Mouse (Mus musculus): Measurements from ENCODE around the gene Msx3. TPM values are rescaled to one million over a fixed set of nuclear protein-coding genes. Genes with fewer than 3 reads are reported as not detected.

Msx3 gene
- polyA plus RNA-seq, 1 experiment, result not detected

DNA sequence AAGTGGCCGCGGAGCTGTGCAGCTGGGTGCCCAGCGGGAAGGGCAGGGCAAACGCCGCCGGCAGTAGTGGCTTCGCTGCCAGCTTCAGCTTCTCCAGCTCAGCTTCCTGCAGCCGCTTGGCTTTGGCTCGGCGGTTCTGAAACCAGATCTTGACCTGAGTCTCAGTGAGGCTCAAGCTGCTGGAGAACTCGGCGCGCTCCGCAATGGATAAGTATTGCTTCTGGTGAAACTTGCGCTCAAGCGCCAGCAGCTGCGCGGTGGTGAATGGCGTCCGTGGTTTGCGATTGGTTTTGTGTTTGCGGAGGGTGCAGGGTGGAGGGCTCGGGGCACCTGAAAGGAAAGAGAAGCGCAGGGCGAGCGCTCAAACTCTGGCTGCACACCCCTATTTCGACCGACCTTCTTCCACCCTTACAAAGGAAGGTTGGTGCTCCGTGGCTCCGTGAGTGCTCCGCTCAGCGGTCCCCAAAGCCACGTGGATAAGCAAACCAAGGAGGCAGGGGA, 1.0 kb downstream of the Msx3 start:
- H3K4me3 ChIP-seq (replicated peaks; ENCODE audit: control insufficient read depth, low read depth, low read length), result no peak overlapping the region
- H3K4me1 ChIP-seq (ENCODE audit: control insufficient read depth, insufficient read depth, low read length), result no peaks in the 10 kb centered on the region
- WGBS, result 2% methylated on average over 33 of the region's 33 CpGs
- TF ChIP-seq POLR2A (IDR thresholded peaks at IDR 0.05; ENCODE audit: borderline replicate concordance, control insufficient read depth, low read depth, low read length) (no peak), CTCF (IDR thresholded peaks at IDR 0.05; ENCODE audit: control insufficient read depth, insufficient read depth, low read length) (no peak)
- H3K27ac ChIP-seq (ENCODE audit: control insufficient read depth, insufficient read depth, low read depth, low read length, poor library complexity), result no peak overlapping the region

DNA sequence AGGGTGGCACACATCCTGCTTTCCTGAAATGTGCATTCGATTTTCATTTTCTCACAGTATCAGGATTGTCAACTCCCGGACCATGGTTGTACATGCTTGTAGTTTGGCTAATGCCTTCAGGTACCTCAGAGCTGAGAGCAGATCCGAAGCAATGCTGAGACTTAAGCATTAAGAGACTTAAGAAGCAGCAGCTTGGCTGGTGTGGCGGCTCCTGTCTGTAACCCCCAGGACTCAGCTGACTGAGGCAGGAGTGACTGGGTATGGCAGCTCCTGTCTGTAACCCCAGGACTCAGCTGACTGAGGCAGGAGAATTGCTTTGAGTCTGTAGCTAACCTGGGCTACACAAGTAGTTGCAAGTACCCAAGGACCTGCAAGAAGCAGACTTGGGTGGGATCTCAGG, 3.3 kb downstream of the Msx3 start:
- 74% methylated on average over 4 of the region's 4 CpGs for WGBS
- Histone ChIP-seq H3K4me3 (replicated peaks; ENCODE audit: control insufficient read depth, low read depth, low read length) (no peak overlapping the region), H3K4me1 (ENCODE audit: control insufficient read depth, insufficient read depth, low read length) (no peaks in the 10 kb centered on the region; the same call in 1 of the 2 replicates), H3K27ac (ENCODE audit: control insufficient read depth, insufficient read depth, low read depth, low read length, poor library complexity) (no peak overlapping the region)
- TF ChIP-seq CTCF (IDR thresholded peaks at IDR 0.05; ENCODE audit: control insufficient read depth, insufficient read depth, low read length), result no peak

DNA sequence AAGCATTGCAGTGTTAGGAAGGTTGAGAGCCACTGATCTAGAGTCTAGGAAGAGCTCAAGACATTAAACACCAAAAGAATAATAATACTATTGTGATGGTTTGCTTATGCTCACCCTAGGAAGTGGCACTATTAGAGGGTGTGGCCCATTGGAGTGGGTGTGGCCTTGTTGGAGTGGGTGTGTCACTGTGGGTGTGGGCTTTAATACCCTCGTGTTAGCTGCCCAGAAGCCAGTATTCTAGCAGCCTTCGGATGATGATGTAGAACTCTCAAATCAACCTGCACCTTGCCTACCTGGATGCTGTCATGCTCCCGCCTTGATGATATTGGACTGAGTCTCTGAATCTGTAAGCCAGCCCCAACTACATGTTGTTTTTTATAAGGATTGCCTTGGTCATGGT, 6.2 kb downstream of the Msx3 start:
- WGBS, result 59% methylated on average over 3 of the region's 3 CpGs

DNA sequence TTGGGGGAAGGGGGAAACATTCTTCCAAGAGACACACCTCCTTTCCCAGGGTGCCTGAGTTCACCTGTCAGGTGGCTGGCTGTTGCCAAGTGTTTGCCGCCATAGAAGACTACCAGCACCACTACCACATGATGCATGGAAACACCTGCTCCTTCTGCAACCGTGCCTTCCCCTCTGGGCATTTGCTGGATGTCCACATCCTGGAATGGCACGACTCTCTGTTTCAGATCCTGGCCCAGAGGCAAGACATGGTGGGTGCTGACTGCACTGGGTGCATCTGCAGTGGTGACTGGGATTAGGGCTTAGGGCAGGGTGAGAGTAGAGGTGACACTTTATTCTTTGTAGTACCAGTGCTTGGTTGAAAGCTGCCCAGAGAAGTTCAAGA, 11.7 kb downstream of the Msx3 start:
- Histone ChIP-seq H3K27ac (ENCODE audit: control insufficient read depth, insufficient read depth, low read depth, low read length, poor library complexity) (no peak overlapping the region), H3K4me3 (replicated peaks; ENCODE audit: control insufficient read depth, low read depth, low read length) (no peak overlapping the region), H3K4me1 (ENCODE audit: control insufficient read depth, insufficient read depth, low read length) (no peaks in the 10 kb centered on the region)
- TF ChIP-seq POLR2A (IDR thresholded peaks at IDR 0.05; ENCODE audit: borderline replicate concordance, control insufficient read depth, low read depth, low read length), result no peak
- no peak for TF ChIP-seq CTCF (IDR thresholded peaks at IDR 0.05; ENCODE audit: control insufficient read depth, insufficient read depth, low read length)
- WGBS, result 70% methylated on average over 3 of the region's 3 CpGs

More for the DNA sequence above, 6.2 kb downstream of the Msx3 start:
- Histone ChIP-seq H3K4me3 (replicated peaks; ENCODE audit: control insufficient read depth, low read depth, low read length) (no peak overlapping the region), H3K4me1 (ENCODE audit: control insufficient read depth, insufficient read depth, low read length) (no peaks in the 10 kb centered on the region; the same call in 1 of the 2 replicates), H3K27ac (ENCODE audit: control insufficient read depth, insufficient read depth, low read depth, low read length, poor library complexity) (no peak overlapping the region)
- no peak for TF ChIP-seq CTCF (IDR thresholded peaks at IDR 0.05; ENCODE audit: control insufficient read depth, insufficient read depth, low read length)

DNA sequence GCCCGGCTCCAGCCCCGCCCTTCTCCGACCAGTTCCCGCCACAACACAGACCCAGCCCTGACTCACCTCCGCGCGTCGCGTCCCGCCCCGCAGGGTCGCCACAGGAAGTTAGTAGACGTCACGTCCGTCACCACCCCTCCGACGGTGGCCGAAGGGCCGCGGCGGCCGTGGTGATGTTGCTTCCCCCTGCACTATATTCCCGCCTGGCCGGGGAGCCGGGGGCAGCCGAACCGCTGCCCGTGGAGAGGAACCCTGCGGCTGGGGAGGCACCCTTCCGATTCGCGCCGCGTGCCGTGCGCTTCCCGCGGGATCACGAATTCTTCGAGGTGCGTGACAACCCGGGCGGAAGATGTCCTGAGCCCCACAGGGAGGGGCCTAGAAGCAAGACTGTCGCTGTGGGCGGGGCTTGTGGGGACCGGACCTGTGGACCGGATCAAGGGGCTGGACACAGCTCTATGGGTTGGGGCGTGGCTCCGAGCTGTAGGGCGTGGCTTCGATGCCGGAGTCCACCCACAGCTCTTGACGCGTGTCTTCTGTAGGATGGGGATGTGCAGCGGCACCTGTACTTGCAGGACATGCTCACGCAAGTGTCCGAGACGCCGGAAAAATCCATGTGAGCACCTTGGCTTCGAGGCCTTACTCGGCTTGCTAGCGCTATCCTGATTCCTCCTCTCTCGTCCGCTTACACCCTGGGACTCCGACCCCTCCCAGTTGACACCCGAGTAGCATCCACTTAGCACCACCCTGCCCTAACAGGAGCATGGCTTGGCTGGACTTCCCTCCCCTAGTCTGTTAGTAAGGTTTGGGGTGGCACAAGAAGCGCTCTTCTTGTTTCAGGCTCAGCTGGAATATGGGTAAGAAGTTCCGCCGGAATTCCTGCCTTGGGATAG, 12.4 kb downstream of the Msx3 start, which contains the start of the genes Zfp511 and Tubgcp2:
Gene Zfp511, plus strand, starts transcription at position 111 of the 890 bp plus-strand sequence.
Gene Tubgcp2, minus strand, starts transcription at position 389 of the 890 bp plus-strand sequence.
- H3K27ac ChIP-seq (ENCODE audit: control insufficient read depth, insufficient read depth, low read depth, low read length, poor library complexity), result peak within 1 kb of the TSS; percentile 81
- H3K4me3 ChIP-seq (replicated peaks; ENCODE audit: control insufficient read depth, low read depth, low read length), result peak within 1 kb of the TSS; percentile 80
- no peak for TF ChIP-seq CTCF (IDR thresholded peaks at IDR 0.05; ENCODE audit: control insufficient read depth, insufficient read depth, low read length)
- peak; percentile 59; the same call in 1 of the 2 replicates for TF ChIP-seq POLR2A (IDR thresholded peaks at IDR 0.05; ENCODE audit: borderline replicate concordance, control insufficient read depth, low read depth, low read length)
- no peaks in the 10 kb centered on the region for H3K4me1 ChIP-seq (ENCODE audit: control insufficient read depth, insufficient read depth, low read length)
- 2% methylated on average over 69 of the region's 69 CpGs for WGBS

DNA sequence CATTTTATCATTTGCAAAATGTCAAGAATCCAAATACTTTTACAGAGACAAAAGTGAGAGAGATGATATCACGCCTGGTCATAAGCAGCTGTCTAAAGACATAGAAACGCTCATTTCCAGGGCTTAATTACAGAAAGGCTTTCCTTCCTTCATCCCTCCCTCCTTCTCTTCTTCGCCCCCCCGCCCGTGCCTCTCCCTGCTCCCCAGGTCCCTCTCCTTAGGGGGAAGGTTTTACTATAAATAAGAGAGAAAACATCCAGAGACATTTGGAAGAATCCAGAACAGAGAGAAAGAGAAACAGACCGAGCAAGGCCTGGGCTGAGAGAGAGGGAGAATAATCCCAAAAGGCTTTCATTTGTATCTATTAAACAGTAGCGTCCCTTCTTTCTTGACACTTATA, 13.4 kb downstream of the Msx3 start:
- Histone ChIP-seq H3K27ac (ENCODE audit: control insufficient read depth, insufficient read depth, low read depth, low read length, poor library complexity) (no peak overlapping the region), H3K4me3 (replicated peaks; ENCODE audit: control insufficient read depth, low read depth, low read length) (peak overlapping the region; percentile 80), H3K4me1 (ENCODE audit: control insufficient read depth, insufficient read depth, low read length) (no peaks in the 10 kb centered on the region)
- TF ChIP-seq CTCF (IDR thresholded peaks at IDR 0.05; ENCODE audit: control insufficient read depth, insufficient read depth, low read length), result no peak
- no peak for TF ChIP-seq POLR2A (IDR thresholded peaks at IDR 0.05; ENCODE audit: borderline replicate concordance, control insufficient read depth, low read depth, low read length)
- WGBS, result 9% methylated on average over 7 of the region's 7 CpGs

DNA sequence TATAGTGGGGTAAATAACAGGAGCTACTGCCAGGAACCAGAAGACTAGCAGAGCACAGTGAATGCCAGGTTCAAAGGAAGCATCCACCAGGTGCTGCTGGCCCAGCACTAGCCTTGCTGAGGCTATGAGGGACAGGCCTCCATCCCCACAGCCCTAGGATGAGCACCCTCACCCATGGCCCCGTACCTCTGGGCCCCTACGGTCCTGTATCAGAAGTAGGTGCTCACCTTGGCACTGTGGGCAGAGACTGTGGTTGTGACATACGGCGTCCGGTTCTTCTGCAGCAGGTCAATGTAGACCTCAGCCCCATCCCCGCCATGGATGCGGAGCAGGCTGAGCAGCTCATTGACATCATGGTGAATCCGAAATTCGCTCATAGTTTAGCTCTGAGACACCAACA, 15.5 kb downstream of the Msx3 start:
- Histone ChIP-seq H3K4me3 (replicated peaks; ENCODE audit: control insufficient read depth, low read depth, low read length) (no peak overlapping the region), H3K27ac (ENCODE audit: control insufficient read depth, insufficient read depth, low read depth, low read length, poor library complexity) (no peak overlapping the region), H3K4me1 (ENCODE audit: control insufficient read depth, insufficient read depth, low read length) (no peaks in the 10 kb centered on the region)
- no peak for TF ChIP-seq POLR2A (IDR thresholded peaks at IDR 0.05; ENCODE audit: borderline replicate concordance, control insufficient read depth, low read depth, low read length)
- no peak for TF ChIP-seq CTCF (IDR thresholded peaks at IDR 0.05; ENCODE audit: control insufficient read depth, insufficient read depth, low read length)
- 94% methylated on average over 9 of the region's 9 CpGs for WGBS

DNA sequence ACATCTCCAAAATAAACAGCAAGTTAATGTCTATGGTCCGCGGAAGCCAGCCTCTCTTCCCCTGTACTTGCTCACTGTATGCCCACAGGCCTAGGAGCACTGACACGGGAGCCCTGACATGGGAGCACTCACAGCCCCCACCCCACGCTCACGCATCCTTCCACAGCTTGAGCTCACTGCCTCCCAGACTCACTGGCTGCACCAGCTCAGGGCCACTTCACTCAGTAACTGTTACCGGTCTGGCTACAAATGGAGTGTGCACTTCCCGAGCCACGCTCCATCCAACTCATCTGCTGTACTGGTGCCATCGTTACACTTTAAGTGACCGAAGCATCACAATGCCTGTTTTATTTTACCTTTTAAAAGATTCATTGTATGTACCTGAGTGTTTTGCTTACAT, 16.5 kb downstream of the Msx3 start:
- 93% methylated on average over 10 of the region's 10 CpGs for WGBS
- no peak for TF ChIP-seq CTCF (IDR thresholded peaks at IDR 0.05; ENCODE audit: control insufficient read depth, insufficient read depth, low read length)
- no peak for TF ChIP-seq POLR2A (IDR thresholded peaks at IDR 0.05; ENCODE audit: borderline replicate concordance, control insufficient read depth, low read depth, low read length)
- no peak overlapping the region for H3K27ac ChIP-seq (ENCODE audit: control insufficient read depth, insufficient read depth, low read depth, low read length, poor library complexity)
- H3K4me3 ChIP-seq (replicated peaks; ENCODE audit: control insufficient read depth, low read depth, low read length), result no peak overlapping the region
- H3K4me1 ChIP-seq (ENCODE audit: control insufficient read depth, insufficient read depth, low read length), result no peaks in the 10 kb centered on the region
